Mouse (Mus musculus): ENCODE measurements around the gene Herc1.

DNA sequence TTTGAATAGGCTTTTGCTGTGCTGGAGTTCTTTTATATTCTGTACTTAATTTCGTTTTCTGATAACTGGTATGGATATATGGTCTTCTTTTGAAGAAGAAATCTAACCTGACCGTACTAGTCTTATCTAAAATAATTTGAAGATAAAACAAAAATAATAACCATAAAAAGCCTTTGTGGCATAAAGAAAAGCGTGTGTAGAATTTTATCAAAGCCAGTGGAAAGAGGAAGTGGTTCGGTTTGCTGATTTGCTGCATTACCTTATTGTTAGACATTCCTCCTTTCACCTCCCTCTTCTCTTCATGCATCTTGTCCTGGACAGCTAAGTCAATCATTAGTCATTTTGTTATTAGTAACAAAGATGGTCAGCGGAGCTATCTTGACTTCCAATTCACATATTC, 43.1 kb downstream of the Herc1 start:
- TF ChIP-seq POLR2A (IDR thresholded peaks at IDR 0.05; ENCODE audit: extremely low read depth, insufficient read depth, low read length) (no peak), CTCF (IDR thresholded peaks at IDR 0.05; ENCODE audit: low read depth, low read length) (no peak)
